In genomic region chr4:53782216-53783070, GRCm38 (mm10) we compare ENCODE assay signal across 18 mouse cellular contexts. TPM values are rescaled to one million over a fixed set of nuclear protein-coding genes. Genes with fewer than 3 reads are reported as not detected.
DNase-seq lines count a peak whose midpoint lies in the region; ATAC-seq and TF ChIP-seq lines count a peak whose summit lies in the region.
"Had no signal": no experiment of that assay in that cellular context is flagged by ENCODE, and none has a peak within 500 bp of the region (broad histone marks: within the 10 kb centered on the region; RNA-seq: fewer than 3 reads in every experiment).

No protein-coding gene starts in this region.

- H3K9ac ChIP-seq in hindbrain, embryonic 16.5 days (ENCODE audit: low read depth, low read length), result no peak overlapping the region
- H3K9ac ChIP-seq: embryonic facial prominence, embryonic 13.5 days; hindbrain, embryonic 15.5 days; limb, embryonic 13.5 days; liver, postnatal 0 days had no signal

- H3K4me1 ChIP-seq in kidney, adult 2 months (ENCODE audit: control insufficient read depth, insufficient read depth, low read length), result no peaks in the 10 kb centered on the region
- H3K4me1 ChIP-seq in hindbrain, embryonic 16.5 days (ENCODE audit: control insufficient read depth, insufficient read depth, low read depth, low read length), result peaks cover 11% of the 10 kb centered on the region

- H3K27ac ChIP-seq in kidney, adult 2 months (ENCODE audit: insufficient read depth, low read depth, low read length), result peak overlapping the region; percentile 64; the same call in 1 of the 2 replicates
- no peak overlapping the region for H3K27ac ChIP-seq in hindbrain, embryonic 16.5 days (ENCODE audit: low read depth, low read length)
- H3K27ac ChIP-seq: embryonic facial prominence, embryonic 13.5 days; hindbrain, embryonic 15.5 days; limb, embryonic 13.5 days had no signal

- peak; percentile 68 for ATAC-seq in CD4-positive, CD25-positive, alpha-beta regulatory T cell, adult 4 months
- peak; percentile 51; the same call in 1 of the 2 replicates for ATAC-seq in common myeloid progenitor, adult 5-6 weeks (replicated peaks; ENCODE audit: low read depth, poor library complexity, severe bottlenecking)
- ATAC-seq in megakaryocyte progenitor cell, adult 5-6 weeks (replicated peaks; ENCODE audit: poor library complexity), result peak; percentile 62
- no peak for ATAC-seq in hindbrain, embryonic 16.5 days
- ATAC-seq: liver, postnatal 0 days had no signal

- no peak for TF ChIP-seq CTCF in kidney, adult 2 months (conservative IDR thresholded peaks at IDR 0.05; ENCODE audit: insufficient read depth, insufficient read length, low read depth, low read length)

- no peak overlapping the region for H3K4me2 ChIP-seq in hindbrain, embryonic 16.5 days (ENCODE audit: low read length)
- H3K4me2 ChIP-seq: embryonic facial prominence, embryonic 13.5 days; hindbrain, embryonic 15.5 days; limb, embryonic 13.5 days had no signal

- peak; percentile 12 for DNase-seq in kidney, adult 2 months
- DNase-seq in kidney, adult 18-20 months, result no peak
- DNase-seq in spleen, postnatal 14 days (ENCODE audit: low spot score in 2 of 2), result no peak
- DNase-seq in testis, postnatal 10 days (ENCODE audit: low spot score), result no peak
- DNase-seq: adrenal gland, postnatal 25 days; cerebellum, adult 11 months; heart, postnatal 10 days; kidney, postnatal 10 days; layer of hippocampus, postnatal 36 days; liver, postnatal 0 days; thymus, postnatal 36 days had no signal

- WGBS in kidney, adult 2 months, result 55% methylated on average over 14 of the region's 14 CpGs
- WGBS in hindbrain, embryonic 16.5 days, result 25% methylated on average over 14 of the region's 14 CpGs

- H3K27me3 ChIP-seq in kidney, adult 2 months (replicated peaks; ENCODE audit: control insufficient read depth, insufficient read depth, low read length), result no peaks in the 10 kb centered on the region
- H3K27me3 ChIP-seq in hindbrain, embryonic 16.5 days (replicated peaks; ENCODE audit: control insufficient read depth, insufficient read depth, low read length), result peaks cover 7% of the 10 kb centered on the region

- TF ChIP-seq POLR2A in kidney, adult 2 months (IDR thresholded peaks at IDR 0.05; ENCODE audit: low read depth, low read length), result no peak

- no peak overlapping the region for H3K4me3 ChIP-seq in kidney, adult 2 months (ENCODE audit: insufficient read depth, low read depth, low read length)
- no peak overlapping the region for H3K4me3 ChIP-seq in hindbrain, embryonic 16.5 days (ENCODE audit: low read length)
- H3K4me3 ChIP-seq: embryonic facial prominence, embryonic 13.5 days; hindbrain, embryonic 15.5 days; limb, embryonic 13.5 days had no signal

- no peaks in the 10 kb centered on the region for H3K36me3 ChIP-seq in kidney, adult 2 months (ENCODE audit: control insufficient read depth, insufficient read depth, low read length)
- H3K36me3 ChIP-seq in hindbrain, embryonic 16.5 days (ENCODE audit: control insufficient read depth, insufficient read depth, low read length), result no peaks in the 10 kb centered on the region
- H3K36me3 ChIP-seq: embryonic facial prominence, embryonic 13.5 days; hindbrain, embryonic 15.5 days; limb, embryonic 13.5 days had no signal

- no peaks in the 10 kb centered on the region for H3K9me3 ChIP-seq in hindbrain, embryonic 16.5 days (ENCODE audit: control insufficient read depth, low read length)
- H3K9me3 ChIP-seq: embryonic facial prominence, embryonic 13.5 days; hindbrain, embryonic 15.5 days; limb, embryonic 13.5 days had no signal

RNA-seq across cellular contexts. Expression of gene Tal2, which starts 2.9 kb away (rescaled TPM):
- polyA plus RNA-seq in kidney, adult 2 months (2012; rRNA removed), result 0.31 and 0.47 TPM in 2 replicates
- not detected for polyA plus RNA-seq in CD4-positive, CD25-positive, alpha-beta regulatory T cell, adult 4 months (2017; shearing (Covaris generic))
- 0.49 TPM in 1 of 2 replicates, not detected in the other for total RNA-seq in common myeloid progenitor, adult 5-6 weeks (2017)
- total RNA-seq in megakaryocyte progenitor cell, adult 5-6 weeks (2015), result not detected in 2 replicates
- total RNA-seq in megakaryocyte progenitor cell, adult 5-6 weeks (2017), result 0.24 TPM in 1 of 2 replicates, not detected in the other
- polyA plus RNA-seq in hindbrain, embryonic 16.5 days (2015; fragmentation: Nextera tagmentation; extraction: Ambion mirVana), result 0.24 and 0.37 TPM in 2 replicates
- total RNA-seq: adrenal gland, postnatal 25 days had no signal
- polyA plus RNA-seq: liver, postnatal 0 days had no signal

RNA-seq across cellular contexts. Expression of gene Tmem38b, which starts 43.4 kb away (rescaled TPM):
- polyA plus RNA-seq in kidney, adult 2 months (2012; rRNA removed), result 10.8 and 12.5 TPM in 2 replicates
- polyA plus RNA-seq in CD4-positive, CD25-positive, alpha-beta regulatory T cell, adult 4 months (2017; shearing (Covaris generic)), result 10 to 100 TPM; 15.0 to 17.3 TPM
- total RNA-seq in common myeloid progenitor, adult 5-6 weeks (2017), result 4.2 and 10.5 TPM in 2 replicates
- total RNA-seq in megakaryocyte progenitor cell, adult 5-6 weeks (2015), result 25.2 and 25.5 TPM in 2 replicates
- total RNA-seq in megakaryocyte progenitor cell, adult 5-6 weeks (2017), result 13.2 and 14.3 TPM in 2 replicates
- 6.1 and 6.9 TPM in 2 replicates for polyA plus RNA-seq in hindbrain, embryonic 16.5 days (2015; fragmentation: Nextera tagmentation; extraction: Ambion mirVana)
